Mouse (Mus musculus): ENCODE measurements around the gene Ndufab1.

Gene Ndufab1

DNA sequence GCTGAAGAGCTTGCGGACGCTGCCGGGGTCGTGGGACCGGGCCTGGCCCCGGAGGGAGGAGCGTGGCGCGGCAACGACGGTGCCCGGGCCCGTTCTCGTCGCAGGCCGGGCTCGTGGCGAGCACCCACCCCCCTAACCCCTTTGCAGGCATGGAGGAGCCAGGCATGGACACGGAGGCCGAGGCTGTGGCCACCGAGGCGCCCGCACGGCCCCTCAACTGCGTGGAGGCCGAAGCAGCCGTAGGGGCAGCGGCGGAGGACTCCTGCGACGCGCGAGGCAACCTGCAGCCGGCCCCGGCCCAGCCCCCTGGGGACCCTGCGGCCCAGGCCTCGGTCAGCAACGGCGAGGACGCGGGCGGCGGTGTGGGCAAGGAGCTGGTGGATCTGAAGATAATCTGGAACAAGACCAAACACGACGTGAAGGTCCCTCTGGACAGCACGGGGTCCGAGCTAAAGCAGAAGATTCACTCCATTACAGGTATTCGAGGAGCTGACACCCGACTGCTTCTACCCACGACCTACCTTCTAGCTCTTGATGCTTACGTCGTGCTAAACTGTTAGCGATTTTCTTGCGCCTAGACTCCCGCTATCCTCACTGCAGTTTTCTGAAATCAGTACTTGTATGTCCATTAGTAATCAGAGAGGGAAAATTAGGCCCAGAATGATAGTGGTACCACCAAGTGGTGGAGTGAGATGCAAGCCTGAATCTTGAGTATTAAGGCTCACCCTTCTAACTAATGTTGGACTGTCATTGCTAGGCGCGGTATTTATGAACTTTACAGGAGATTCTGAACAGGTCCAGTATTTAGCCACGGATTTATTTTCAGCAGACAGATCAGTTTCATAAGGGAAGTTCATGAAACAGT, 33.9 kb downstream of the Ndufab1 start:
- in situ Hi-C loops (cut with MboI; ENCODE audit: low sequenced_read_pairs) = no loop called here

DNA sequence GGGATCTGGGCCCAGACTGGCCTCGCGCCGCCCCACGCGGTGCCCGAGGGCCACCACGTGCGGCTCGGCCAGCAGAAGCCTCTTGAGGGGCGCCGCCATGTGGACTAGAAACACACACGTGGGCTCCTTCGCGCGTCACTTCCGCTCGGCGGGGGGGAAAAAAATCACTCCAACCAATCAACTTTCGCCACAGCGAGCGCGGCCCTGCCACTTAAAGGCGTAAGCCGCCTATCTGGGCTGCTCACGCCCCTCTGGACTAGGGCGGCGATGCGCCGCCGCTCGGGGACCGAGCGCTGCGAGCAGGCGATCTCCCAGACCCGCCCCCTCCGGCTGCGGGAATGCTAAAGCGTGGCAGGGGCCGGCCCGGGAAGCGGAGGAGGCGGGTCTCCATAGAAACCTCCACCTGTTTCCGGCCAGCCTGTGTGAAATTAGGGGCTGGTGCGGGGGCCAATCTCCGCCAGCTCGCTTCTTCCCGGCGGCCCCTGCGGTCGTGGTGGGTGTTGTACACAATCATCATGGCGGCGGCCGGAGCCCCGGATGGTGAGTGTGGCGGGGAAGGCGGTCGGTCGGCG, 34.7 kb downstream of the Ndufab1 start, which contains the start of the genes Ubfd1 and Ears2:
Gene Ubfd1 (plus strand): TSS at position 231 of the 572 bp plus-strand sequence.
Gene Ears2 (minus strand): TSS at position 319 of the 572 bp plus-strand sequence.
- in situ Hi-C loops (cut with MboI; ENCODE audit: low sequenced_read_pairs) = no loop called here

DNA sequence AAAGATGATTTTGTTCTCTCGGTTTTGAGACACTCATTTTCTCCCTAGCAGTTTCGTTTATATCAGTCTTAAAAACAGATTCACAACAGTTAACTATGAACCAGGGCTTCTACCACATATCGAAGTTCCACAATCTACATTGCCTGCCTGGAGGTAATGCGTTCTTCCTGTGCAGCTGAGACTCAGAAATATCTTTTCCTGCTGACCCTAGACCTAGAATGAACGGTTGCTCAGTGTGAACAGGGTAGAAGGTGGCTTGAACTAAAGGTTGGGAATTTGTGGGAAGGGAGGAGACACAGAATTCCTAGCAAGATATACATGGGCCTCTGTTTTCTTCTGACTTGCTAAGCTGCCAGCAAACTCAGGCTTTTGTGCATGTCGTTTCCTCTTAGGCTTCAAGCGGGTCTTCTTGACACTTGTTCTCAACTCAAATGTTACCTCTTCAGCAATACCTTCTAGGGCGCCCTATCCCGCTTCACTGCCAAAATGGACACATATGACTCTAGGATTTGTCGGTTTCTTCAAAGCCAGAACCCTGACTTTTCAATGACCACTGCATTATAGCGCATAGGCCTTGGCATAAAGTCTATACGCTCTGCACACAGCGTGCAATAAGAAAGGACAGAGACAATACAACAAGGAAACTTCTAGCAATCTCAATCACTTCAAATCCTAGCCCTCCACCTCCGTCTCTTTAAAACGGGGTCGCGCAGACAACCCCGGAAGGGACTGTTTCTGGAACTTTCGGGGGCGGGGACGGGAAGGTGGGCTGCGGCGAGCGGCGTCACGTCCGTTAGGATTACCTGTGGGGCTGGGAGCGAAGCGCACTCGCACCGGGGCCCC, 35.4 kb downstream of the Ndufab1 start:
- in situ Hi-C loops (cut with MboI; ENCODE audit: low sequenced_read_pairs) = no loop called here

DNA sequence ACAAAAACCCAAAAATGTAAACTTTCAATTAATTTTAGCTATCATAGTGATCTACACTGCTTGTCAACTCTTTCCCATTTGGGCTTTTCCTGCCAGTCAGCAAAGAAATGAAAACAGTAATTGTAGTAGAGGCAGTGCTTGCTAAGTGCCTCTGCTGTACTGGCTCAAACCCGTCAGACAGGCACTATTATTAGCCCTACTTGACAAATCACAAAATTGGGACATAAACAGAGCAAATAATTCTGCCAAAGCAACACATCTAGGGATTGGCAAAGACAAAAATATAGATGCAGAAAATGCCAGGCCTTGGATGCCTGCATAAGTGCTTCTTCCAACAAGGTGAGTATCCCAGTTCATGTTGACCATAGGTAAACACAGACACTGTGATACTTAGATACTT, 36.0 kb downstream of the Ndufab1 start:
- in situ Hi-C loops (cut with MboI; ENCODE audit: low sequenced_read_pairs) = no loop called here

DNA sequence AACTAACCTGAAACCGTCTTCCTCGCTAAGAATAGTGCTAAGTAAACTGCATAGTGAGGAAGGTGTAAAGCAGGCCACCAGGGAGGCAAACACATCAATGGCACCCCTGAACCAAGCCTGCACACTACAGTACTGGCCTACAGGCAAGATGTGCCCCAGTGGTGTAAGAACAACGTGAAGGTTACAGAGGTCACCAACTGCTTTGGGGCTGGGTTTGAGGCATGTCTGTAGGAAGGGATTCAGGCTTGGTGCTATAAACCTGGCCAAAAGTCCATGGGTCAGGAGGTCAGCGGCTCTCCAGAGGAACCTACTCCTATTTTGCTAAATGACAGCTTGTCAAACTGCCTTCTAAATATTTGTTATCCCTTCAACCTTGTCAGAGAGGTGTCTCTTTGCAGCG, 45.1 kb downstream of the Ndufab1 start:
- in situ Hi-C loops (cut with MboI; ENCODE audit: low sequenced_read_pairs) = no loop called here

DNA sequence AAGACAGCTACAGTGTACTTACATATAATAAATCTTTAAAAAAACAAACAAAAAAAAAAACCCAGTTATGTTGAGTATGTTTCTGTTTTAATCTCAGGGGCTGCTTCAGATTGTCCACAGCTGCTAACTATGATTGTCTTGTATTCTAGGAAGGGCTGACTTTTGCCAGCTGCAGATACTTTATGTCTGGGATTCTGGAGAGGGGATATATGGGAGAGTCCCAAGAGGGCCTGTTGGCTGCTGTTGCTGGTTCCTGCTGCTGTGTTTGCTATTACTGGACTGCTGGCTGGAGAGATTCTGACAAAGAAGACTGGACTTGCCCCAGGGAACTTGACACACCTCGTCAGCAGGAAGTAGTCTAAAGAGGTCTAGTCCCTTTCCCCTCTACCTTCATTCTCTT, 50.9 kb downstream of the Ndufab1 start:
- in situ Hi-C loops (cut with MboI; ENCODE audit: low sequenced_read_pairs) = no loop called here

DNA sequence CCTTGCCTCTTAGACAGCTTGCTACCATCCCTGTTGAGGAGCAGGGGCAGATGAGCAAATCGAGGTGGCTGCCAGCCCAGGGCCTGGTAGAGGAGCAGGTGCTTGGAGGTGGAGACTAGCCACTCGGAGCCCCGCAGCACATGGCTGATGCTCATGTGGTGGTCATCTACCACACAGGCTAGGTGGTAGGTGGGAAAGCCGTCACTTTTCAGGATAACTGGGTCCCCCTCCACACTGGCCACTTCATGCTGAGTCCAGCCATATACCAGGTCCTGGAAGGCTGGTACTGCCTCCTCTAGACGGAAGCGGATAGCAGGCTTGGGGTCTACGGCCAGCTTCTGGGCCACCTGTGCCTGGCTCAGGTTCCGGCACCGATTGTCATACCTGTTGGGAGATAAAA, 53.5 kb downstream of the Ndufab1 start:
- in situ Hi-C loops (cut with MboI; ENCODE audit: low sequenced_read_pairs) = no loop called here

DNA sequence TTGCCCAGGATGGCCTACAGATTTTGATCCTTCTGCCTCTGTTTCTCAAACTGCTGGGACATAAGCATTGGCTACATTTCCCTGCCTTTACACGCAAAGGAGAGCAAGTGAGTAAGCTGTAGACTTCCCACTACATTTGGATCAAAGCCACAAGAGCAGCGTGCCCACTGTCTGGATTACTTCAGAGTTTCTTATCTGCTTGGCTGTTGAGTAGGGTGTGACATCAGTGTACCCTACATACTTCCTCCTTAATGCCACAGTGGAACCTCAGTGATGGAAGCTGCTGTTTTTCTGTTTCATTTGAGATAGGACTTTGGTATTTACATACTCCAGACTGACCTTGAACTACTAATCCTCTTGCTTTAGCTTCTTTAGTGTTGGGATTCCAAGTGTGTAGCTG, 54.9 kb downstream of the Ndufab1 start:
- in situ Hi-C loops (cut with MboI; ENCODE audit: low sequenced_read_pairs) = no loop called here

DNA sequence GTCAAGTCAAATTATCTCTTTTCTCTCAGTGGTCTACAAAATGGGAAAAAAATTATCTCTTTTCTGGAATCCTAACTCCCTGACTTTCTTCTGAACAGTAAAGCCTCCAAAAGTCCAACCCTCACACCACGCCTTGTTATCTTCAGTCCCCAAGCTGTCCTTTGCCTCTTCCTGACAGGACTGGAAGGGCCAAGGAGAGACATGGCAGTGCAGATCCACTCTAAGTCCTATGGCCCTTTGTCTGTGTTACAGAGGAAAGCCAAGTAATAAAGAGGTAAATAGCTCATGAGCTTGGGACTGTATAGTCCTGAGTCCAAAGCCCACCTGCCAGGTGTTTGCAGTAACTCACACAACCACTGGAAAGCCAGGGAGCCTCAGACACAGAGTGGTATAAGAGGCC, 56.0 kb downstream of the Ndufab1 start:
- in situ Hi-C loops (cut with MboI; ENCODE audit: low sequenced_read_pairs) = no loop called here

DNA sequence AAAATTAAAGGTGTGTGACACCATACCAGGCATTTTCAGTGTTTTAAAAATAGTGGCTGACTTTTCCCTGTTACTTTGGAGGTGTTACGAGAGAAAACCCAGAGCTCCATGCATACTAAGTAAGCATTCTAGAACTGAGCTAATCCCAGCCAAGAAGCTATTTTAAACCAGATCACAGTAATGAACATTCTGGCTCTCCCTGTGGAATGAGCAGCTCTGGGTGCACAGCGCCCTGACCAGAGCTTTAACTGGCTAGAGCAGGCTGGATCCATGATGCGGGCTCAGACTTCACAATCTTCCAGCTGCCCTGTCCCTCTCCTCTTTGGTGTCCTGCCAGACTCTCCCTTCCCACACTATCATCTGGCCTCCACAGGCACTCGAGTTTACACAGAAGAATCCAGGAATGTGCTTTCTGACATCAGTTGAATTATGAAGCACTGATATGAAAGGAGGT, 56.5 kb downstream of the Ndufab1 start:
- in situ Hi-C loops (cut with MboI; ENCODE audit: low sequenced_read_pairs) = no loop called here

DNA sequence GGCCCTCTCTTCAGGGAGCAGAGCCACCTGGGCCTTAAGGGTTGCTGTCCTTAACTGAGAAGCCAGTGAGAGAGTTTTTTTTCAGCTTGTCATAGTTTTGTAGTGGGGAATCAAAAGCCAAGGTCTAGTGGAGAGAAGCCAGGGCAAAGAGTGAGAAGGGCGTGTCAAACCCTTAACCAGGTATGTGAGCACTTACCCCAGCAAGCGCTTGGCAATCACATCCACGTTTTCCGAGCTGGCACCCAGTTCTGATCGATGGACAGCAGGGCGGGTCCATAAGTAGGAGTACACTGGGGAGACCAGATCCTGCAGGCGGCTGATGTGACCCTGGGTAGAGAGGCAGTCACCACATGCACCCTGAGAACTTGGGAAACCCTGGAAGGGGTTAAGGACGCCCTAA, 57.6 kb downstream of the Ndufab1 start:
- in situ Hi-C loops (cut with MboI; ENCODE audit: low sequenced_read_pairs) = no loop called here
